Mouse (Mus musculus): ENCODE data around the gene Tmpo. TPM values are rescaled to one million over a fixed set of nuclear protein-coding genes. Genes with fewer than 3 reads are reported as not detected.
"Not testable (repeated sequence)": the region's sequence is repeated elsewhere in the genome, so short reads cannot be mapped to it uniquely, and the experiment has no call there.

Tmpo gene
- polyA plus RNA-seq, 1 experiment, result 265 TPM

DNA sequence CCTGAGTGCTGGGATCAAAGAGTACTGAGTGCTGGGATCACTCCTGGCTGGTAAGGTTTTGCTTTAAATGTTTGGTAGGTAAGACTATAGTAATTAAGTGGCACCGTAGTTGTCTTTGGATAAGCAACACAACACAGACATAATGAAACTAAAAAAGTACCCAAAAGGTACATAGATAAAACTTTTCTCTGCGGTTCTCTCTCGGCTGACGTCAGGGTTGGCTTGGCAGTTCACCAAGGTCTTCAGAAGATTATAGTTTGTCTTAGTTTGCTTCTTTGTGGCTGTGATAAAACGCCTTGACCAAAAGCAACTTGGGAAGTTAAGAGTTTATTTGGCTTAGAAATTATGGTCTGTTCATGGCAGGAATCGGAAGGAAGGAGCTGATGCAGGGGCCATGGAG lies 8.4 kb upstream of the Tmpo start:
- no peaks in the 10 kb centered on the region for H3K9me3 ChIP-seq (replicated peaks; ENCODE audit: control insufficient read depth, insufficient read depth, low read length, poor library complexity, severe bottlenecking)
- no peak overlapping the region for H3K4me3 ChIP-seq (ENCODE audit: low read depth, low read length)
- H3K27ac ChIP-seq (ENCODE audit: insufficient read depth, low read length), result no peak overlapping the region
- H3K27me3 ChIP-seq (ENCODE audit: control insufficient read depth, insufficient read depth, low read length, poor library complexity, severe bottlenecking), result no peaks in the 10 kb centered on the region
- no peaks in the 10 kb centered on the region for H3K36me3 ChIP-seq (ENCODE audit: control insufficient read depth, insufficient read depth, low read length, poor library complexity, severe bottlenecking)
- H3K4me1 ChIP-seq (ENCODE audit: control insufficient read depth, insufficient read depth, low read length), result no peaks in the 10 kb centered on the region
- H3K9ac ChIP-seq (ENCODE audit: low read depth, poor library complexity, severe bottlenecking), result peak overlapping the region; percentile 36; the same call in 1 of the 2 replicates
- no peak for TF ChIP-seq EP300 (IDR thresholded peaks at IDR 0.05; ENCODE audit: insufficient read depth, low read depth, low read length)

- Histone ChIP-seq H3K27ac (ENCODE audit: insufficient read depth, low read length) (no peak overlapping the region), H3K27me3 (ENCODE audit: control insufficient read depth, insufficient read depth, low read length, poor library complexity, severe bottlenecking) (no peaks in the 10 kb centered on the region), H3K4me3 (ENCODE audit: low read depth, low read length) (no peak overlapping the region), H3K36me3 (ENCODE audit: control insufficient read depth, insufficient read depth, low read length, poor library complexity, severe bottlenecking) (no peaks in the 10 kb centered on the region), H3K9ac (ENCODE audit: low read depth, poor library complexity, severe bottlenecking) (peak overlapping the region; percentile 58; the same call in 1 of the 2 replicates), H3K9me3 (replicated peaks; ENCODE audit: control insufficient read depth, insufficient read depth, low read length, poor library complexity, severe bottlenecking) (no peaks in the 10 kb centered on the region), H3K4me1 (ENCODE audit: control insufficient read depth, insufficient read depth, low read length) (no peaks in the 10 kb centered on the region)
- TF ChIP-seq CTCF (IDR thresholded peaks at IDR 0.05; ENCODE audit: low read depth, low read length), result no peak
- no peak for TF ChIP-seq EP300 (IDR thresholded peaks at IDR 0.05; ENCODE audit: insufficient read depth, low read depth, low read length)
Observed at GRCm38 (mm10) chr10:91188684-91189287, 7.7 kb upstream of the Tmpo start.

DNA sequence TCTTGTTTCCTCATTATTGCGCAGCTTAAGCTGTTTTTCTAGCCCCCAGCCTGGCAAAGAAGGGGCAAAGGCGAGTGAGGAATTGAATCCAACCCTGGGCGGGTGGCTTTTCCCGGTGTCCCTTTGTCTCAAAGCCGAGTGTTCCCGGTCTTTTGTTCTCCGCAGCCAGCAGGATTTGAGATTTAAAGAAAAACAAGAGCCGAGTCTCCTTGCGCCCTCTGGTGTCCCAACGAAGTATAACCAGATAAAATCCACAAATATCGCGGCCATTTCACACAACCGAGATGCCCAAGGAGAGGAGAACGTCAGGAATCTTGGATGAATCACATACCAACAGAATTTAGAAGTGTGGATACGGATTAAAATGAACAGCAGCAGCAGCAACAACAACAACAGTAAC lies 6.8 kb upstream of the Tmpo start:
- Histone ChIP-seq H3K36me3 (ENCODE audit: control insufficient read depth, insufficient read depth, low read length, poor library complexity, severe bottlenecking) (no peaks in the 10 kb centered on the region), H3K9ac (ENCODE audit: low read depth, poor library complexity, severe bottlenecking) (peak overlapping the region; percentile 62), H3K27ac (ENCODE audit: insufficient read depth, low read length) (peak overlapping the region; percentile 90), H3K4me1 (ENCODE audit: control insufficient read depth, insufficient read depth, low read length) (no peaks in the 10 kb centered on the region), H3K27me3 (ENCODE audit: control insufficient read depth, insufficient read depth, low read length, poor library complexity, severe bottlenecking) (no peaks in the 10 kb centered on the region), H3K9me3 (replicated peaks; ENCODE audit: control insufficient read depth, insufficient read depth, low read length, poor library complexity, severe bottlenecking) (no peaks in the 10 kb centered on the region), H3K4me3 (ENCODE audit: low read depth, low read length) (peak overlapping the region; percentile 6; the same call in 1 of the 2 replicates)
- TF ChIP-seq EP300 (IDR thresholded peaks at IDR 0.05; ENCODE audit: insufficient read depth, low read depth, low read length) (no peak), CTCF (IDR thresholded peaks at IDR 0.05; ENCODE audit: low read depth, low read length) (peak; percentile 37), POLR2A (IDR thresholded peaks at IDR 0.05; ENCODE audit: insufficient read depth, low read length) (peak; percentile 9)

DNA sequence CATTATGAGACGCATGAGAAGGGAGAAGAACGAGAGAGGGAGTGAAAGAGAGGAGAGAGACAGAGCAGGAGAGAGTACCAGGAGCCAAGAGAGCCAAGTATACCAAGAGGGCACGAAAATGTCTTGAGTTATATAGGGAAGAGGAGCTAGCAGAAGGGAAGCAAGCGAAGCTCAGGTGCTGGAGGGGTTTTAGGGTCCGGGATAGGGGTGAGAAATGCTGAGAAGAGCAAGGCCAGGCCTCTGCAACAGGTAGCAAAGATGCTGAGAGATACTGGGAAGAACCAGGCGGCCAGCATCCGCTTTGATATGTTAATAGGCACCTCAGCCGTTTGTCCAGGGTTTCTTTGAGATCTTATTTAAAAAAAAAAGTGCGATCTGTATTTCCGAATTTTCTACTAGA lies 6.2 kb upstream of the Tmpo start:
- peak overlapping the region; percentile 62 for H3K9ac ChIP-seq (ENCODE audit: low read depth, poor library complexity, severe bottlenecking)
- no peak for TF ChIP-seq CTCF (IDR thresholded peaks at IDR 0.05; ENCODE audit: low read depth, low read length)
- H3K36me3 ChIP-seq (ENCODE audit: control insufficient read depth, insufficient read depth, low read length, poor library complexity, severe bottlenecking), result no peaks in the 10 kb centered on the region
- H3K4me1 ChIP-seq (ENCODE audit: control insufficient read depth, insufficient read depth, low read length), result no peaks in the 10 kb centered on the region
- H3K9me3 ChIP-seq (replicated peaks; ENCODE audit: control insufficient read depth, insufficient read depth, low read length, poor library complexity, severe bottlenecking), result no peaks in the 10 kb centered on the region
- peak overlapping the region; percentile 90 for H3K27ac ChIP-seq (ENCODE audit: insufficient read depth, low read length)
- H3K4me3 ChIP-seq (ENCODE audit: low read depth, low read length), result peak overlapping the region; percentile 14
- no peaks in the 10 kb centered on the region for H3K27me3 ChIP-seq (ENCODE audit: control insufficient read depth, insufficient read depth, low read length, poor library complexity, severe bottlenecking)

DNA sequence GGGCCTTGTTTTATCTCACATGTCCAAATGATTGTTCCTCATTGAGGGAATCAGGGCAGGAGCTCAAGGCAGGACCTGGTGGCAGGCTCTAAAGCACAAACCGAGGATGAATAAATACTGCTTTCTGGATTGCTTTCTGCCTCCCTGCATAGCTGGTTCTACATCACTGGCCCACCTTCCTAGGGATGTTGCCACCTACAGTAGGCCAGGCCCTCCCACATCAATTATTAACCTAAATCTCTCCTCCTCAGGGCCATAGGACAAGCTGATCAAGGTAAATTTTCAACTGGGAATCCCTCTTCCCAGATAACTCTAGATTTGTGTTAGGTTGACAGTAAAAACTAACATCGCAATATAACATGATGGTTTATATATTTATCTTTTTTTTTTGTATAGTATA lies 4.6 kb upstream of the Tmpo start:
- no peaks in the 10 kb centered on the region for H3K36me3 ChIP-seq (ENCODE audit: control insufficient read depth, insufficient read depth, low read length, poor library complexity, severe bottlenecking)
- H3K4me3 ChIP-seq (ENCODE audit: low read depth, low read length), result no peak overlapping the region
- H3K4me1 ChIP-seq (ENCODE audit: control insufficient read depth, insufficient read depth, low read length), result no peaks in the 10 kb centered on the region
- H3K9me3 ChIP-seq (replicated peaks; ENCODE audit: control insufficient read depth, insufficient read depth, low read length, poor library complexity, severe bottlenecking), result no peaks in the 10 kb centered on the region
- H3K27ac ChIP-seq (ENCODE audit: insufficient read depth, low read length), result no peak overlapping the region
- H3K9ac ChIP-seq (ENCODE audit: low read depth, poor library complexity, severe bottlenecking), result no peak overlapping the region
- no peaks in the 10 kb centered on the region for H3K27me3 ChIP-seq (ENCODE audit: control insufficient read depth, insufficient read depth, low read length, poor library complexity, severe bottlenecking)
- TF ChIP-seq EP300 (IDR thresholded peaks at IDR 0.05; ENCODE audit: insufficient read depth, low read depth, low read length) (no peak), CTCF (IDR thresholded peaks at IDR 0.05; ENCODE audit: low read depth, low read length) (no peak), POLR2A (IDR thresholded peaks at IDR 0.05; ENCODE audit: insufficient read depth, low read length) (no peak)

GRCm38 (mm10) chr10:91184893-91185292 lies 3.8 kb upstream of the Tmpo start:
- not testable (repeated sequence) for H3K27ac ChIP-seq (ENCODE audit: insufficient read depth, low read length); H3K4me3 ChIP-seq (ENCODE audit: low read depth, low read length); H3K36me3 ChIP-seq (ENCODE audit: control insufficient read depth, insufficient read depth, low read length, poor library complexity, severe bottlenecking); H3K4me1 ChIP-seq (ENCODE audit: control insufficient read depth, insufficient read depth, low read length); H3K9me3 ChIP-seq (replicated peaks; ENCODE audit: control insufficient read depth, insufficient read depth, low read length, poor library complexity, severe bottlenecking); H3K27me3 ChIP-seq (ENCODE audit: control insufficient read depth, insufficient read depth, low read length, poor library complexity, severe bottlenecking); H3K9ac ChIP-seq (ENCODE audit: low read depth, poor library complexity, severe bottlenecking)

All from ES-Bruce4 (cell line).